Mouse (Mus musculus) lung, postnatal 25 days (tissue): ENCODE measurements around the gene Ubxn1.
"Not testable (repeated sequence)": the region's sequence is repeated elsewhere in the genome, so short reads cannot be mapped to it uniquely, and the experiment has no call there.

Experiments used
- DNase-seq: peaks from one replicate; pipeline ENCODE4 v3.0.0; 2022; ENCODE audit warnings: low spot score

Gene Ubxn1

DNA sequence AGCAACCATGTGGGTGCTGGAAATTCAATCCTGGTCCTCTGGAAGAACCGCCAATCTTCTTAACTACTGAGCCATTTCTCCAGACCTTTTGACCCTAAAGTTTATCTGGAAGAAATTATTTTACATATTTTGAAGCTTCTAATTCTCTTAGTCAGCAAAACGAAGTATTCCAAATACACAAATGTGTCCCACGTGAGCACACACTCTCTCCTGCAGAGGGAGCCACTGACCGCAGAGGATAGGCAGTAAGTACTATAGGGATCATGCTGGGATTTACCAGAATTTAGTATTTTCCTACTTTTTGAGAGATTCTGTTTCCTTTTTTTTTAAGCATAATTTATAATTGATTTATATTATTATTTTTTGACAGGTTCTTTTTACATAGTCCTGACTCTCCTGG, 13.6 kb upstream of the Ubxn1 start:
- peak; percentile 61 for DNase-seq

DNA sequence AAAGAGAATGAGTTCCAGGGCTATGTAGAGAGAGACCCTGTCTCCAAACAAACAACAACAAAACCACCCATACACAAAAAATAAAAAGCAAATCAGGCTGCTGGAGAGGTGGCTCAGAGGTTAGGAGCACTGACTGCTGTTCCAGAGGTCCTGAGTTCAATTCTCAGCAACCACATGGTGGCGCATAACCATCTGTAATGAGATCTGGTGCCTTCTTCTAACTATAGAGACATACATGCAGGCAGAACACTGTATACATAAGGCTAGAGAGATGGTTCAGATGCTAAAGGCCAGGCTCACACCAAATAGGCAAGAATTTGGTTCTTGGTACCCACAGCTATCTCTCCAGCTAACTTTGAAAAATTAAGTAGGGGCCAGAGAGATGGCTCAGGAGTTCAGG, 12.3 kb upstream of the Ubxn1 start:
- no peak for DNase-seq

DNA sequence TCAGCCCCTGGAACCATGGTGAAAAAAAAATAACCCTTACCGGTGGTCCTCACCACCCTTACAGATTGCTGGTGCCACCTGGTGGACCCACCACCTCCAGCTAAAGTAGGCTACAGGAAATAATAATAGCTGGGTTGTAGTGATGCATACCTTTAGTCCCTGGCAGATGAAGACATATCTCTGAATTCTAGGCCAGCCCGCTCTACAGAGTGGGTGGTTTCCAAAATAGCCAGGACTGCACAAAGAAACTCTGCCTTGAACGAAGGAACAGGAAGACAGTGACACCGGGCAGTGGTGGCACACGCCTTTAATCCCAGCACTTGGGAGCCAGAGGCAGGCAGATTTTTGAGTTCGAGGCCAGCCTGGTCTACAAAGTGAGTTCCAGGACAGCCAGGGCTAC, 7.0 kb upstream of the Ubxn1 start:
- no peak for DNase-seq

DNA sequence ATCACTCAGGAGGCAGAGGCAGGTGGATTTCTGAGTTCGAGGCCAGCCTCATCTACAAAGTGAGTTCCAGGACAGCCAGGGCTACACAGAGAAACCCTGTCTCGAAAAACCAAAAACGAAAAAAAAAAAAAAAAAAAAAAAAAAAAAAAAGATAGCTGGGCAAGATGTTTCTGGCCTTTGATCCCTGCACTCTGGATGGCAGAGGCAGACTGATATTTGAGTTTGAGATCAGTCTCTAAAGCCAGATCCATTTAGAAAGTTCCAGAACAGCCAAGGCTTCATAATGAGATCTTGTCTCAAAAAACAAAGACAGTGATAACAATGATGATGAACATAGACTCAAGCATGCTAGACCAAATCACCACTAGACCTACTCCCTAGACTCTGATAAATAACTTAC, 915 bp upstream of the Ubxn1 start:
- not testable (repeated sequence) for DNase-seq

DNA sequence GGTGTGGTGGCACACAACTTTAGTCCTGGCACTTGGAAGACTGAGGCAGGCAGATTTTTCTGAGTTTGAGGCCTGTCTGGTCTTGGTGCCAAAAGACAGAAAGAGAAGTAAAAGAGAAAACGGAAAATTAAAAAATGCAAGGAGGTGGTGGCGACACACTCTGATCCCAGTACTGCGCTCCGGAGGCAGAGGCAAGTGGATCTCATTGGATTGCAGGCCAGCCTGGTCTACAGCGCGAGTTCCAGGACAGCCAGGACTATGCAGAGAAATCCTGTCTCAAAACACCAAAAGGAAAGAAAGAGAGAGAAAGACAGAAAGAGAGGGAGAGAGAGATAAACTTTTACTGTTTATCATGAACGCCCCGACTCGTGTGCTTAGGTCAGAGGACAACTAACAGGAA, 458 bp upstream of the Ubxn1 start:
- no peak for DNase-seq

DNA sequence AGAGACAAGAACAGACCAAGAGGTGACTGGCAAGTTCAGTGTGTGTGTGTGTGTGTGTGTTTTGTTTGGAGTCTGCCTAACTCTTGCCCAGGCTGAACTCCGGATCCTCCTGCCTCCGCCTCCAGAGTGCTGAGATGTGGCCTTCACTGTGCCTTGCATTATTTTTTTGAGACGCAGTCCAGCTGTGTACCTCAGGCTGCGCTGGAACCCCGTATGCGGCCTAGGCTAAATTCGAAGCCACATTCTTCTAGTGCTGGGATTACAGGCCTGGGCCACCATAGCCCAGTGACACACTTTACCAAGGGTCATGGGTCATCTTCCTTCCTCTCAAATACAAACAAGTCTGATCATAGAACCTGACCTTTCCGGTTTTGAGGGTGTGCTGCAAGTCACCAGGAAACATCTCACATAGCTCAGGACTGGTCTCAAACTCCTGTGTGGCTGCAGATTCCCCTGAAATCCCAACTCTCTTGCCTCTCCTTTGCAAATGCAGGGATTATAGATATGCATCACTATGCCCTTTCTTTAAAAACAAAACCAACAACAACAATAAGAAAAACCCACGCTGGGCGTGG, 1.1 kb downstream of the Ubxn1 start:
- DNase-seq = no peak

DNA sequence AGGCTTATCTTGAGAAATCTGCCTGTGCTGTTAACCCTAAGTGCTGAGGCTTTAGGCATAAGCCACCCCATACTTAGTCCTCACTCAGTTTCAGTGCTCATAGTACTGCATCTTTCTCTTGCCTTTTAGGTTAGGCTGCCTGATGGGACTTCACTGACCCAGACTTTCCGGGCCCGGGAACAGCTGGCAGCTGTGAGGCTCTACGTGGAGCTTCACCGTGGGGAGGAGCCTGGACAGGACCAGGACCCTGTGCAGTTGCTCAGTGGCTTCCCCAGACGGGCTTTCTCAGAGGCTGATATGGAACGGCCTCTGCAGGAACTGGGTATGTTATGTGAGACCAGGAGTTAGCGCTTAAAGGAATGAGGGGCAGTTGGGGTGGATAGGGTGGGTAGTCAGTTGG, 3.7 kb downstream of the Ubxn1 start:
- DNase-seq = no peak

DNA sequence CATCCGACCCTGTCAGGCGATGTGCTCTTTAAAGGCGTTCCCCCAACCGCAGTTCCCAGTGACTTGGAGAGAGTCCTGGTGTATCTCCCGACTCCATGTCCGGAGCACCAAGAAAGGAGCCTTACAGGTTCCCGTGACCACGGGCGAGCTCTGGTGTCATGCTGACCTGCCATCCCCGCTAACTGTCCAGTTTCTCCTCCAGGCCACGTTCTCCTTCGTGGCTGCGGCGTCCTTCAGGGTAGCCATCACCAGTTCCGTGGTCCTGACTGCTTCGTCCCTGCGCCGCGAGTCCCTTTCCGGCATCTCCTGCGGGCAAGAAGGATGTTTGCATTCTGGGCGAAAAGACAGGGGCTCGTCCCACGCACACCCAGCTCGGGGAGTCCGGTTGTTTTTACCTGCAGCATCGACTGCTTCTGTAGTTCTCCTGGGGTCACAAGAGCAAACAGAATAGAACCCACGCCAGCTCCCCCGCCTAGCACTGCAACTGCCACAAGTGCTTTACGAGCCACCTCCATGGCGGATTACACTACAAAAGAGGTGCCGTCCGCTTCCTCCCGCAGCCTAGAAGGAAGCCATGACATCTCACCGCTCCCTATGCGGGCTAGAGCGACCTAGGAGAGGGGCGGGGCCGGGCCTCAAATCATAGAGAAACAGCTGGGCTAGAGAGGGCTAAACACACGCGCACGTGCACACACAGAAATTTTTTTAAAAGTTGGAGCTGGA, 9.2 kb downstream of the Ubxn1 start, which contains the start of gene Uqcc3:
Uqcc3 (minus strand) TSS at position 613 of the 723 bp plus-strand sequence.
- peak; percentile 94 for DNase-seq

DNA sequence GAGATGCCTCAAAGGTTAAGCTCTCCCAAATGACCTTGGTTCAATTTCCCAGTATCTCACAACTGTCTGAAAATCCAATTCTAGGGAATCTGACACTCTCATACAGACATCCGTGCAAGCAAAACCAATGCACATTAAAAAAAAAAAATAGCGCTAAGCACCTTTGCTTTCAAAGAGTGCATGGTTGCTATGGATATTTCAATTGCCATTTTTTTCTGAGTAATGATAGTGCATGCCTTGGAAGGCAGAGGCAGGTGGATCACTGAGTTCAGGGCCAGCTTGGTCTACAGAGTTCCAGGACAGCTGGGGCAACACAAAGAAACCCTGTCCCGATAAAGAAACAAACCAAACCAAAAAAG, 9.7 kb downstream of the Ubxn1 start:
- DNase-seq = no peak

DNA sequence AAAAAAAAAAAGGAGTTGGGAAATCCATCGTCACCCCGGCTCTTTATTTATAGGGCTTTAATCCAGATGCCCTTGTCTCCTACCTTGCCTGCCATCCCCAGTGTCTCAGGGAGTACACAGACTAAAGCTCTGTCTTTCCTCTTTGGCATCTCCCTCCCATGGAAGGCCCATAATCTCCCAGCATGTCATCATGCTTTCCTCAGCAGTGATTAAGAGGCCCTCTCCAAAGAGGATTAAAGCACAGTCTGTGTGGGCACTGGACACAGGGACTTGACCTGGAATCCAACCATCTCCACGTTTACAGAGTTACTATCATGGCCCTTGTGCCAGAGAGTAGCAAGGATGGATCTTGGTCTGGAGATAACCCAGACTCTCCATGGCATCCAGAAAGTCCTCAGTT, 12.3 kb downstream of the Ubxn1 start, which contains the start of the genes Lbhd1 and Gm49403:
Lbhd1 (plus strand) TSS at position 117 of the 400 bp plus-strand sequence.
Gm49403 (plus strand) TSS at position 315 of the 400 bp plus-strand sequence.
- no peak for DNase-seq

DNA sequence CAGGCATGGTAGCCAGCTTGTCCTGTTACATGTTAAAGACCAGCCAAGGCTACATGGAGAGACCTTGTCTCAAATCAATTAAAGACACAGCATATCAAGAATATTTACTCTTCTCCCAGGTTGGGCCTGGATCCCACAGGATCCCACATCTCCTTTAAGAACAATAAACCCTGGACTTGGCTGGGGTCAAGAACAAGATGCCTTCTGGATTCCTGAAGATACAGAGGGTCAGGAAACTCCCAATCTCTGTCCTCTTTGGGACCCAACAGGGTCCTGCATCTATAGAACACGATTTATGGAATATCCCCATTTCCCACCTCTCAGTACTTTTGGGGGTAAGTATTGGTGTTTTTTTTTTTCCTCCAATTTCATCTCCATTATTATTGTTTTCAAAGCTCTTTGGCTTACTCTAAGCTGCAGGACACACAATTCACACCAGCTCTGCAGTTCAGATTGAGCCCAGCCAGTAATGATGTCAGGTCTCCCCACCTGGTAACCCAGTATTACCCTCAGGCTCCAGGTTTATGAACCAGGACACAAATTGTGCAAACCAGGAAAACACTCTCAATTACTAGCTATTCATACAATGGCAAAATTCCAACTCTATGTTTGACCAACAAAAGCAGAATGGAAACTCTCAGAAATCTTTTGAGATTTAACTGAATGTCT, 15.8 kb downstream of the Ubxn1 start:
- no peak for DNase-seq

DNA sequence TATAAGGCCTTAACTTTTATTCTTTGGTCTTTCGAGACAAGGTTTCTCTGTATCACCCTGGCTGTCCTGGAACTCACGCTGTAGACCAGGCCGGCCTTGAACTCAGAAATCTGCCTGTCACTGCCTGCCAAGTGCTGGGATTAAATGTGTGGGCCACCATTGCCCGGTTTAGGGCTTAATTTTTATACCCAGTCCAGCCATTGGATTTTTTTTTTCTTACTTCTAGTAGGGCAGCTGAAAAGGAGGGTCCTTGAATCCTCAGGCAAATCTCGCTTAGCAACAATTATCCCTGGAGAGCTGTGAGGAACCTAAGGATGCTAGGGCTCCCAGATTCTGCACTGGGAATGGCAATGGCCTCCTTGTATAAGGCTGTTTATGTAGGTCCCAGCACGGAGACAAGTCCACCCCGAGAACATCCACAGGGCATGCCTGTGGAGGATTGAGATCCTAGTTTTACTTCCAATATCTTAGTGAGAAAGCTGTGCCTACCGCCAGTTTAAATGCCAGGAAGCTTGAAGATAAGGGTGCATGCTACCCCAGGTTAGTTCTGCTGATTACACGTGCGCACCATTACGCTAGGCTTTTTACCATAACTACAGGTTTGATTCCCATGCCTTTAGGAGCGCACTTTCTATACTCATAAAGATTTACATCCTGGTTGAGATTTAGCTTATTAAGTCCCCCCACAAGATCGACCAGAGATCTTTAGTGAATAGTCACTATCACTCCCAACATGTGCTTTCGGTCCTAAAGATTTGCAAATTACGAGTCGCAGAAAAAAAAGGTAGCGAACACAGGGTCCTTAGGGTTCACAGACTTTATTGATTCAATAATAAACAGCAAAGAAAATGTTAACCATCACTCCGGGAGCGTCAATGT, 16.5 kb downstream of the Ubxn1 start:
- DNase-seq = no peak

DNA sequence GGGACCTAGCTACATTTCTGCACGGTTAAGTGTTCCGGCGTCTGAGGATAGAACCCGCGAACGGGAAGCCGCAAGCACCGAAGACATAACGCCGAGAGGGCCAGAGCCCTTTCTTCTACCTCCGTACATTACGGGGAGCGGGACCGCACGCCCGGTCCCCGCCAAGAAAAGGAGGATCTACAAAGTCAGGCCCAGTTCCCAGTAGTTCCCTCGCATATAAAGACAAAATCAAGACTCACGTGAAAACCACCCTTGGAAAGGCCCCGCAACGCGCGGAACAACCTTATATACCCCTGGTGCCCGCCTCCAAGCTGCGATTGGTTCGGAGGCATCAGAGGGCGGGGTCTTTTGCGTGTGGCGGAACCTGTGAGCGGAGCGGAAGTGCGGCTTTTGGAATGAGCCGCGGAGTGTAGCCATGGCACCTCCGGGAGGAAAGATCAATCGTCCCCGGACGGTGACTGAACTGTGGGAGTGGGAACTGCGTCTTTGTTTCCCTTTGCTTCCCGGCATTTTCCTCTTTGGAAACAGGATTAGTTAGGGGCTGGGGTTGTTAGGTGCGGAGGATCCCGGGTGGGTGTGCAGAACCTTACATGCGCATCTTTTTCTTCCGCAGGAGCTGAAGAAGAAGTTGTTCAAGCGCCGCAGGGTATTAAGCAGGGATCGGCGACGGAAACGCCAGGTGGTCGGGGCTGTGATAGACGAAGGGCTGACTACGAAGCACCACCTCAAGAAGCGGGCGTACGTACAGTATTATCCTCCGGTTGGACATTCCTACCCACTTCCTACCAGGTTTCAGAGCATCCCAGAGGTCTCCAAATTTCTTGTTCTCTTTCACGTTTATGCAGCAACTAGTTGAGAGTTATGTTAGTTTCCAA, 17.5 kb downstream of the Ubxn1 start, which contains the start of the genes 1810009A15Rik and Gm49416:
1810009A15Rik (plus strand) TSS at position 343 of the 875 bp plus-strand sequence.
Gm49416 (plus strand) TSS at position 416 of the 875 bp plus-strand sequence.
- DNase-seq = peak; percentile 96

DNA sequence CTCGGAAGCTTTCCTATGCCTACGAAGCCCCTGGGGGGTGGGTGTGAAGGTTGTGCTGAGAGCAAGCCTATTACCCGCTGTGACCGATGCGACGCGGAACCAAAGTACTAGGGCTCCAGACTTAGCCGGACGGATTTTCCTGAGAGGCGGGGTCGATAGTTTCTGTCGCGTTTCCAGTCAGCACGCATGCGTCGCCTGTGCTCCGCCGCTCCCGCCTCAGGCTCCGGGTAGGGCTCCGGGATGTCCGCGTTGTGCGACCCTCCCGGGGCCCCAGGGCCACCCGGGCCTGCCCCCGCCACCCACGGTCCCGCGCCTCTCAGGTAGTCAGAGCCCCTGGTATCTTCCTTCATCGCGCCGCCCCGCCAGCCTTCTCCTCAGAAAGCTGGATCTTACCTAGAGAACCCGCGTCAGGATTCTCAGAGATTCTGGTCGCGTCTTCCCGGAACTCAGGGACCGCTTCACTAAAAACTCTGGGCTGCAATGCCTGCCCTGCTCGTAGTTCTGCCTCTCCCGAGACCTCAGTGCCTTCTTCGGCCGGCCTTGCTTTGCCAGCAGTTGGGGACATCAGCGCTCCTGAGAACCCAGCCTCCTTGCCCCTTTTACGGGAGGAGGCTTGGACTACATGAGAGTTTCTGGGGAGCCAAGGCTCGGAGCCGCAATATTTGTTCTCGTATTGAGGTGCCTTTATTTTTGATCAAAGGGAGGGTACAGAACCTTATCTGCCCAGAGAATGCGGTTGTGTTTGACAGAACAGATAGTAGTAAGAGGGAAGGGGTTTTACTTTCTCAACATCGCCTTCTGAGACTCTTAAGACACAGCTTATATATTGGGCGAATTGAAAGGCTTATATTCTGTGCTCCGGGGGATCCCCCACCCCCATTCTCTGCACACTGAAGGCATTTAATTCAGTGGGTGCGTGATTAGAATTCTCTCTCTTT, 21.8 kb downstream of the Ubxn1 start, which contains the start of gene Ints5:
Ints5 (plus strand) TSS at position 177 of the 938 bp plus-strand sequence.
- peak; percentile 88 for DNase-seq

DNA sequence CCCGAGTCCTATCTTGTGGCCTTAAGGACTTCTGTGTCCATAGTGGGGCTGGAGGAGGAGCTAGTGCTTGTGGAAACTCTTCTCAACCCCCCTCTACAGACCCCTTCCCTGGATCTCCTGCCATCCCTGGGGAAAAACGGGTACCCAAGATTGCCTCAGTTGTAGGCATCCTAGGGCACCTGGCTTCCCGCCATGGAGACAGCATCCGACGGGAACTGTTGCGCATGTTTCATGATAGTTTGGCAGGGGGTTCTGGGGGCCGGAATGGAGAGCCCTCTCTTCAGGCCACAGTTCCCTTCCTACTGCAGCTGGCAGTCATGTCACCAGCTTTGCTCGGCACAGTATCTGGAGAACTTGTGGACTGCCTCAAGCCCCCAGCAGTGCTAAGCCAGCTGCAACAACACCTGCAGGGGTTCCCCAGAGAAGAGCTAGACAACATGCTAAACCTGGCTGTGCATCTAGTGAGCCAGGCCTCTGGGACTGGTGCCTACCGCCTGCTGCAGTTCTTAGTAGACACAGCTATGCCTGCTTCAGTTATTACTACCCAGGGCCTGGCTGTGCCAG, 24.2 kb downstream of the Ubxn1 start:
- no peak for DNase-seq

DNA sequence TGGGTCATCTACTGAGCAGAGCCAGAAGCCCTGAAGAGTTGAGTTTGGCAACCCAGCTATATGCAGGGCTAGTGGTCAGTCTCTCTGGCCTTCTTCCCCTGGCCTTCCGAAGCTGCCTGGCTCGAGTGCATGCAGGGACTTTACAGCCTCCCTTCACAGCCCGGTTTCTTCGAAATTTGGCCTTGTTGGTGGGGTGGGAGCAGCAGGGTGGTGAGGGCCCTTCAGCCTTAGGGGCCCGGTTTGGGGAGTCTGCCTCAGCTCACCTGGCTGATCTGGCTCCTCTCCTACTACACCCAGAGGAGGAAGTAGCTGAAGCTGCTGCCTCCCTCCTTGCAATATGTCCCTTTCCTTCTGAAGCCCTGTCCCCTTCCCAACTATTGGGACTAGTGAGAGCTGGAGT, 24.9 kb downstream of the Ubxn1 start:
- DNase-seq = not testable (repeated sequence)

DNA sequence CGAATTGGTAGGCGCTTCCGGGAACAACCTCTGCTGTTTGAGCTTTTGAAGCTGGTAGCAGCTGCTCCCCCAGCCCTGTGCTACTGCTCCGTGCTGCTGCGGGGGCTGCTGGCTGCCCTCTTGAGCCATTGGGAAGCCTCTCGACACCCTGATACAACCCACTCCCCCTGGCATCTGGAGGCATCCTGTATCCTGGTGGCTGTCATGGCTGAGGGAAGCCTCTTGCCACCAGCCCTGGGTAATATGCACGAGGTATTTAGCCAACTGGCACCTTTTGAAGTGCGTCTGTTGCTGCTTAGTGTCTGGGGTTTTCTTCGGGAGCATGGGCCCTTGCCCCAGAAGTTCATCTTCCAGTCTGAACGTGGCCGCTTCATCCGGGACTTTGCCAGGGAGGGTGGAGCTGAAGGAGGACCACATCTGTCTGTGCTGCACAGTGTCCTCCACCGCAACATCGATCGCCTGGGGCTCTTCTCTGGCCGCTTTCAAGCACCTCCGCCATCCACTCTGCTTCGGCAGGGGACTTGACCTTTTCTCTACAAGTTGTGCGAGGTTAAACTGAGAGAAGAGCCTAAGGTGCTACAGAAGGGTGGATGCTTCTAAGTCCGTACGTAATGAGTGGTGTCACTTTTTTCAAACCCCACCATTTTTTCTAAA, 26.0 kb downstream of the Ubxn1 start:
- DNase-seq = not testable (repeated sequence)

DNA sequence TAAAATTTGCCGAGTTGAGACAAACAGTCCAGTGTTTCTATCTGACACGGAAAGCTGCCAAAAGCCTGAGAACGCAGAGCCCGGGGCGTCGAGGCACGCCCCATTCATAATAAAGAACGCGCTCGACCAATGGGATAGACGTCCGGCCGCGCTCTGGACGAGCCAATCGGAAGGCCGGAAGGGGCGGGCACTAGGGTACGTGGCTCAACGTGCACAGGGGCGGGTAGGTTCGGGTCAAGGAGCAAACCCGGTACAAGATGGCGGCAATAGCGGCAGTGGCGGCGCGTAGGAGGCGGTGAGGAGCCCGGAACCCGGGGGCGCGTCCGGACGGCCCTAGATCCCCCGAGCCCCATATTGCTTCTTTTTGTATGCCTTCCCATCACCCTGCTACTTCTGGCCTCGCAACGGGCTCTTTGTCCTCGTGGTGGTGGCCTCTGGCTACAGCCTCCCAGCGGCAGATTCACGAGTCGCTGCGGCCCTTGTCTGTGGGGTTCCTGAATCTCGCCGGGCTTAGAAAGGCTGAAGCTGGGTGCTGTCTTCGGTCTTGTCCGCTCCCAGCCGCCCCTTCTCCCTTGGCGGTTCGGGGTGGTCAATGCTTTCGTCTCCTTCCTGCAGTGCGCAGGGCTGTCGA, 26.7 kb downstream of the Ubxn1 start, which contains the start of gene Ganab:
Ganab (plus strand) TSS at position 207 of the 631 bp plus-strand sequence.
- peak; percentile 98 for DNase-seq
